8 mouse cellular contexts compared by ENCODE assay signal in genomic region chr15:91190519-91191207, GRCm38 (mm10). TPM values are rescaled to one million over a fixed set of nuclear protein-coding genes. Genes with fewer than 3 reads are reported as not detected.
DNase-seq lines count a peak whose midpoint lies in the region; ATAC-seq and TF ChIP-seq lines count a peak whose summit lies in the region.

No protein-coding gene starts in this region.

- no peak for DNase-seq in kidney, adult 2 months
- DNase-seq in cerebellum, adult 9-10 months = peak; percentile 61
- DNase-seq in hindbrain, embryonic 10.5 days (ENCODE audit: low spot score) = peak; percentile 30
- DNase-seq in right cerebral cortex, postnatal 10 days (ENCODE audit: low spot score in 2 of 2) = no peak
- DNase-seq in kidney, postnatal 36 days = no peak
- no peak for DNase-seq in ovary, postnatal 10 days (ENCODE audit: low spot score)

- H3K27ac ChIP-seq in kidney, embryonic 14.5 days (ENCODE audit: low read depth, low read length) = no peak overlapping the region; the same call in 1 of the 2 replicates
- no peak overlapping the region for H3K27ac ChIP-seq in kidney, adult 2 months (ENCODE audit: insufficient read depth, low read depth, low read length)
- peak overlapping the region; percentile 90 for H3K27ac ChIP-seq in hindbrain, embryonic 10.5 days
- peak overlapping the region; percentile 86 for H3K27ac ChIP-seq in midbrain, embryonic 12.5 days (replicated peaks)

- 38% methylated on average over 17 of the region's 17 CpGs for WGBS in kidney, embryonic 14.5 days
- WGBS in kidney, adult 2 months = 48% methylated on average over 17 of the region's 17 CpGs
- 38% methylated on average over 17 of the region's 17 CpGs for WGBS in hindbrain, embryonic 10.5 days
- WGBS in midbrain, embryonic 12.5 days = 20% methylated on average over 17 of the region's 17 CpGs

- peak overlapping the region; percentile 38; the same call in 1 of the 2 replicates for H3K9ac ChIP-seq in kidney, embryonic 14.5 days (ENCODE audit: low read depth, low read length)
- peak overlapping the region; percentile 71 for H3K9ac ChIP-seq in midbrain, embryonic 12.5 days (replicated peaks)

- H3K27me3 ChIP-seq in kidney, embryonic 14.5 days (ENCODE audit: control insufficient read depth, insufficient read depth, low read length) = no peaks in the 10 kb centered on the region
- H3K27me3 ChIP-seq in kidney, adult 2 months (replicated peaks; ENCODE audit: control insufficient read depth, insufficient read depth, low read length) = no peaks in the 10 kb centered on the region
- H3K27me3 ChIP-seq in hindbrain, embryonic 10.5 days (ENCODE audit: insufficient read depth, poor library complexity, severe bottlenecking) = no peaks in the 10 kb centered on the region
- H3K27me3 ChIP-seq in midbrain, embryonic 12.5 days = no peaks in the 10 kb centered on the region

- 0 out of 2 replicates have a peak, but pooled peaks cover 6% of the 10 kb centered on the region for H3K4me1 ChIP-seq in kidney, embryonic 14.5 days (ENCODE audit: control insufficient read depth, insufficient read depth, low read length)
- H3K4me1 ChIP-seq in kidney, adult 2 months (ENCODE audit: control insufficient read depth, insufficient read depth, low read length) = no peaks in the 10 kb centered on the region
- H3K4me1 ChIP-seq in hindbrain, embryonic 10.5 days (replicated peaks) = peaks cover 37% of the 10 kb centered on the region
- peaks cover 13% of the 10 kb centered on the region for H3K4me1 ChIP-seq in midbrain, embryonic 12.5 days

- no peak for TF ChIP-seq CTCF in kidney, adult 2 months (conservative IDR thresholded peaks at IDR 0.05; ENCODE audit: insufficient read depth, insufficient read length, low read depth, low read length)

- H3K9me3 ChIP-seq in kidney, embryonic 14.5 days (ENCODE audit: control insufficient read depth, low read length) = no peaks in the 10 kb centered on the region
- no peaks in the 10 kb centered on the region for H3K9me3 ChIP-seq in hindbrain, embryonic 10.5 days
- H3K9me3 ChIP-seq in midbrain, embryonic 12.5 days = no peaks in the 10 kb centered on the region

- no peaks in the 10 kb centered on the region for H3K36me3 ChIP-seq in kidney, embryonic 14.5 days (ENCODE audit: control insufficient read depth, insufficient read depth, low read length)
- no peaks in the 10 kb centered on the region for H3K36me3 ChIP-seq in kidney, adult 2 months (ENCODE audit: control insufficient read depth, insufficient read depth, low read length)
- H3K36me3 ChIP-seq in hindbrain, embryonic 10.5 days = peaks cover 3% of the 10 kb centered on the region; the same call in 1 of the 2 replicates
- H3K36me3 ChIP-seq in midbrain, embryonic 12.5 days = no peaks in the 10 kb centered on the region

- ATAC-seq in kidney, embryonic 14.5 days (ENCODE audit: low FRiP score, low TSS enrichment) = no peak
- ATAC-seq in midbrain, embryonic 12.5 days (ENCODE audit: low FRiP score, low read depth) = no peak

- peak overlapping the region; percentile 38 for H3K4me3 ChIP-seq in kidney, embryonic 14.5 days (ENCODE audit: low read length)
- no peak overlapping the region for H3K4me3 ChIP-seq in kidney, adult 2 months (ENCODE audit: insufficient read depth, low read depth, low read length)
- H3K4me3 ChIP-seq in hindbrain, embryonic 10.5 days = peak overlapping the region; percentile 62
- H3K4me3 ChIP-seq in midbrain, embryonic 12.5 days = peak overlapping the region; percentile 52

- H3K4me2 ChIP-seq in kidney, embryonic 14.5 days (replicated peaks; ENCODE audit: low read depth, low read length) = peak overlapping the region; percentile 63
- peak overlapping the region; percentile 78 for H3K4me2 ChIP-seq in midbrain, embryonic 12.5 days (replicated peaks)

- TF ChIP-seq POLR2A in kidney, adult 2 months (IDR thresholded peaks at IDR 0.05; ENCODE audit: low read depth, low read length) = no peak

RNA-seq across cellular contexts. Expression of gene Abcd2, which starts 0.9 kb away (rescaled TPM):
- 3.5 and 5.0 TPM in 2 replicates for polyA plus RNA-seq in kidney, embryonic 14.5 days (2014; fragmentation: Nextera tagmentation; extraction: Ambion mirVana)
- 2.5 and 3.7 TPM in 2 replicates for polyA plus RNA-seq in kidney, adult 2 months (2012; rRNA removed)
- polyA plus RNA-seq in hindbrain, embryonic 10.5 days (2016; fragmentation: Nextera tagmentation; extraction: Ambion mirVana) = 18.3 and 18.6 TPM in 2 replicates
- 28.8 and 32.4 TPM in 2 replicates for polyA plus RNA-seq in midbrain, embryonic 12.5 days (2016; fragmentation: Nextera tagmentation; extraction: Ambion mirVana)

RNA-seq across cellular contexts. Expression of gene CN725425, which starts 8.6 kb away (rescaled TPM):
- 0.16 TPM in 1 of 2 replicates, not detected in the other for polyA plus RNA-seq in kidney, embryonic 14.5 days (2014; fragmentation: Nextera tagmentation; extraction: Ambion mirVana)
- polyA plus RNA-seq in kidney, adult 2 months (2012; rRNA removed) = not detected in 2 replicates
- not detected in 2 replicates for polyA plus RNA-seq in hindbrain, embryonic 10.5 days (2016; fragmentation: Nextera tagmentation; extraction: Ambion mirVana)
- not detected in 2 replicates for polyA plus RNA-seq in midbrain, embryonic 12.5 days (2016; fragmentation: Nextera tagmentation; extraction: Ambion mirVana)

Comparison
In these comparisons a context has a peak if more than half of its experiments do, and no peak if none do; other contexts are left out.
1. H3K27ac ChIP-seq: peak in hindbrain, embryonic 10.5 days (single experiment) and midbrain, embryonic 12.5 days (single experiment); none in kidney, embryonic 14.5 days (single experiment) and kidney, adult 2 months (single experiment).
2. DNase-seq: peak in cerebellum, adult 9-10 months (single experiment) and hindbrain, embryonic 10.5 days (single experiment); none in kidney, adult 2 months (single experiment), right cerebral cortex, postnatal 10 days (0 of 2), kidney, postnatal 36 days (0 of 2) and ovary, postnatal 10 days (single experiment).